Mouse (Mus musculus): ENCODE data around the gene Scgb2b17. TPM values are rescaled to one million over a fixed set of nuclear protein-coding genes. Genes with fewer than 3 reads are reported as not detected.
"Not testable (repeated sequence)": the region's sequence is repeated elsewhere in the genome, so short reads cannot be mapped to it uniquely, and the experiment has no call there.

The Scgb2b17 gene
- polyA plus RNA-seq (2015; fragmentation: Nextera tagmentation; extraction: Ambion mirVana) = not detected in 2 replicates

- not testable (repeated sequence) for H3K4me1 ChIP-seq (ENCODE audit: insufficient read depth); H3K27me3 ChIP-seq (ENCODE audit: insufficient read depth, low read length); H3K27ac ChIP-seq (ENCODE audit: low read depth); H3K36me3 ChIP-seq (replicated peaks; ENCODE audit: insufficient read depth, low read length); H3K9me3 ChIP-seq (ENCODE audit: low read length); DNase-seq; H3K4me3 ChIP-seq (ENCODE audit: low read depth, low read length); H3K4me2 ChIP-seq (ENCODE audit: low read depth, low read length); H3K9ac ChIP-seq (replicated peaks); ATAC-seq
Measured at GRCm38 (mm10) chr7:33056461-33056860, at the start of gene Scgb2b17. Scgb2b17 (minus strand) TSS chr7:33056561.

DNA sequence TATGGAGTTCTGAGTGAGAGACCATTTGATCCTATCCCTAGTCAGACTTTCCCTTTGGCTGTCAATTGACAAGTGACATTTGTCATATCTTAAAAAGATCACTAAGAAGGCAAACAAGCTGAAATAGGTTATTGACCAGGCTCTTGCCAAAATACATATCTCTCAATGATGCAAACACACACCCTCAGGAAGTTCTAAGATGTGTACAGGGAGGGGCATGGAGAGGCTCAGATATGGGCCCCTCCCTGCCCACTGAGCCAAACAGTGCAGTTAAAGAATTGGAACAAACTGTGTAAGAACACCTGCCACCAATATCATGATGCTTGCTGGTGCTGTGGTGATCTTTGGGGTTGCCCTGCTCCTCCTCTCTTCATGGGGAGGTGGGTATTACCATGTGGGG is 6.8 kb upstream of the Scgb2b17 start, which contains the start of gene Scgb1b17:
Gene Scgb1b17 (plus strand): TSS at position 301 of the 400 bp plus-strand sequence.
- not testable (repeated sequence) for ATAC-seq; H3K4me1 ChIP-seq (ENCODE audit: insufficient read depth); H3K9ac ChIP-seq (replicated peaks); H3K9me3 ChIP-seq (ENCODE audit: low read length); H3K4me2 ChIP-seq (ENCODE audit: low read depth, low read length); DNase-seq; H3K4me3 ChIP-seq (ENCODE audit: low read depth, low read length); H3K27ac ChIP-seq (ENCODE audit: low read depth); H3K27me3 ChIP-seq (ENCODE audit: insufficient read depth, low read length); H3K36me3 ChIP-seq (replicated peaks; ENCODE audit: insufficient read depth, low read length)

Other genes starting within 250 kb of the Scgb2b17 start
- gene Scgb2b15, start 226.9 kb downstream of the Scgb2b17 start, polyA plus RNA-seq (2015; fragmentation: Nextera tagmentation; extraction: Ambion mirVana) = not detected in 2 replicates
- not detected in 2 replicates for gene Scgb1b15, start 220.0 kb downstream of the Scgb2b17 start, polyA plus RNA-seq (2015; fragmentation: Nextera tagmentation; extraction: Ambion mirVana)
- not detected in 2 replicates for gene Scgb1b17, start 6.9 kb upstream of the Scgb2b17 start, polyA plus RNA-seq (2015; fragmentation: Nextera tagmentation; extraction: Ambion mirVana)
- not detected in 2 replicates for gene Scgb2b18, start 117.3 kb upstream of the Scgb2b17 start, polyA plus RNA-seq (2015; fragmentation: Nextera tagmentation; extraction: Ambion mirVana)
- not detected in 2 replicates for gene Scgb1b18, start 129.0 kb upstream of the Scgb2b17 start, polyA plus RNA-seq (2015; fragmentation: Nextera tagmentation; extraction: Ambion mirVana)
- gene Scgb2b19, start 223.8 kb upstream of the Scgb2b17 start, polyA plus RNA-seq (2015; fragmentation: Nextera tagmentation; extraction: Ambion mirVana) = not detected in 2 replicates
- not detected in 2 replicates for gene Scgb1b19, start 230.7 kb upstream of the Scgb2b17 start, polyA plus RNA-seq (2015; fragmentation: Nextera tagmentation; extraction: Ambion mirVana)